Mouse (Mus musculus) lung, embryonic 15.5 days (tissue): ENCODE results near the gene Akirin1. TPM values are rescaled to one million over a fixed set of nuclear protein-coding genes. Genes with fewer than 3 reads are reported as not detected.

Experiments
- ATAC-seq: fragments of 200-750 bp; cut with Nextera tagmentation; 2 replicates; pipeline ENCODE4 v1.8.0; 2017; ENCODE audit warnings: moderate number of reproducible peaks, borderline replicate concordance; ENCODE audit not compliant: low FRiP score, low TSS enrichment; ENCODE audit errors: extremely low read depth
- H3K27ac ChIP-seq: fragments of 300-500 bp; sonication (generic); 2 replicates; pipeline ENCODE4 v1.5.1; 2015; ENCODE audit warnings: moderate library complexity, mild to moderate bottlenecking, inconsistent platforms
- H3K27me3 ChIP-seq: fragments of 300-500 bp; sonication (generic); 2 replicates; pipeline ENCODE4 v1.6.1; 2015; ENCODE audit warnings: inconsistent platforms
- H3K36me3 ChIP-seq: fragments of 300-500 bp; sonication (generic); 2 replicates; pipeline ENCODE4 v1.6.1; 2015; ENCODE audit warnings: inconsistent platforms
- H3K4me1 ChIP-seq: fragments of 300-500 bp; sonication (generic); 2 replicates; pipeline ENCODE4 v1.6.1; 2015; ENCODE audit warnings: inconsistent platforms
- H3K4me2 ChIP-seq: fragments of 300-500 bp; sonication (generic); 2 replicates; pipeline ENCODE4 v1.6.1; 2015; ENCODE audit warnings: inconsistent platforms, mild to moderate bottlenecking, moderate library complexity
- H3K4me3 ChIP-seq: fragments of 300-500 bp; sonication (generic); 2 replicates; pipeline ENCODE4 v1.5.1; 2015; ENCODE audit warnings: mild to moderate bottlenecking, inconsistent platforms
- H3K9ac ChIP-seq: fragments of 300-500 bp; sonication (generic); 2 replicates; pipeline ENCODE4 v1.6.1; 2015; ENCODE audit warnings: inconsistent platforms
- H3K9me3 ChIP-seq: fragments of 300-500 bp; sonication (generic); 2 replicates; pipeline ENCODE4 v1.6.1; 2016; ENCODE audit warnings: inconsistent platforms
- WGBS: fragments of 180-500 bp; shearing (Covaris S2); methylation state at CpG from one replicate; pipeline ENCODE4 v1.1.7; 2015; 5-methylcytosine and 5-hydroxymethylcytosine counted together
- polyA plus RNA-seq: library from polyadenylated mRNA; unstranded; fragments of >200 nt; fragmentation: Nextera tagmentation; extraction: Ambion mirVana; gene quantifications from 2 replicates; pipeline ENCODE4 v1.2.1, GENCODE M21; 2015

The Akirin1 gene
- 43.7 and 44.5 TPM in 2 replicates for polyA plus RNA-seq

DNA sequence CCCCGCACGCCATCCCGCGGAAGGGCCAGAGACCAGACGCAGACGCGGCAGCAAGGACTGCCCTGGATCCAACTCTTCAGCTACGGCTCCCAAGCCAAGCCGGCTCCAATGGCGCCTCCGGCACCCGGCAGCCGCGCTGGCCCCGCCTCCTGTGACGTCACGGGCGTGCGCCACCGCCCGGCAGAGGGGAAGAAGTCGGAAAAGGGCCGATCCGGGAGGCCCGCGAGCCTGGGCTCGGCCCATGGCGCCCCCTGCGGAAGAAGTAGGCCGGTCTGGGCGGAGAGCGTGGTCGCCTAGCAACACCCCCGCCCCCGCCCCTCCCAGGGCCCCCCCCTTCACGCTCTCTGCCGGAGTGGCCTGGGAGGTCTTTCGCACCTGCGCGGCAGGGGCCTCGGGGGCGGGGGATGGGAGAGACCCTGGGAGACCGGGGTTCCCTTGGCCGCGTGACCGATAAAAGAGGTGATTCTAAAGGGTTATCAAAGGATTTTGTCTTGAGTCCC, at the start of gene Akirin1:
Gene Akirin1, minus strand, starts transcription at position 194 of the 500 bp plus-strand sequence.
- H3K27ac ChIP-seq: peak within 1 kb of the TSS; percentile 89
- H3K4me2 ChIP-seq: peak within 1 kb of the TSS; percentile 90
- peaks cover 15% of the 10 kb centered on the region for H3K4me1 ChIP-seq
- ATAC-seq: peak; percentile 98
- WGBS: 0% methylated on average over 40 of the region's 46 CpGs
- H3K9ac ChIP-seq: peak within 1 kb of the TSS; percentile 78
- H3K9me3 ChIP-seq: no peaks in the 10 kb centered on the region
- H3K36me3 ChIP-seq: no peaks in the 10 kb centered on the region
- no peaks in the 10 kb centered on the region for H3K27me3 ChIP-seq
- H3K4me3 ChIP-seq: peak within 1 kb of the TSS; percentile 89

DNA sequence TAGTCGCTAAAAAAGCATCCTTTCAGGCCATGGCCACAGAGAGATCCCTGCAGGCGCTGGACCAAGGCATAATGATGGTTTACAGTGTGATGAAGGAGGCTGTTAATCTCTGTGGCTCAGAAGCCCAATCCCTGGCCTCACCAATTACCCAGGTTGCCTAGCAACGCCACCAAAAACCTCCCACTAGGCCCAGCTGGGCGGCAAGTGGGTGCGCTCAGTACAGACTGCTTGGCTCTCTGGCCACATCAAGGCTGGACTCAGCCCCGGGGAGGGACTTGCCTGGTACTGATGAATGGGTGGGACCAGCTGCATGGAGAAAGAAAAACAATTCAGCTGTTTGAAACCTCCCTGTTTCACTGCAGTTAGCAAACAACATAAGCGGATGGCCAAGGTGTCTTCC, 47.7 kb upstream of the Akirin1 start:
- H3K27me3 ChIP-seq: no peaks in the 10 kb centered on the region
- no peak overlapping the region for H3K9ac ChIP-seq
- no peak for ATAC-seq
- 47% methylated on average over 7 of the region's 7 CpGs for WGBS
- no peak overlapping the region for H3K4me3 ChIP-seq
- H3K4me2 ChIP-seq: no peak overlapping the region
- H3K27ac ChIP-seq: no peak overlapping the region
- H3K36me3 ChIP-seq: no peaks in the 10 kb centered on the region
- H3K9me3 ChIP-seq: no peaks in the 10 kb centered on the region
- no peaks in the 10 kb centered on the region for H3K4me1 ChIP-seq

DNA sequence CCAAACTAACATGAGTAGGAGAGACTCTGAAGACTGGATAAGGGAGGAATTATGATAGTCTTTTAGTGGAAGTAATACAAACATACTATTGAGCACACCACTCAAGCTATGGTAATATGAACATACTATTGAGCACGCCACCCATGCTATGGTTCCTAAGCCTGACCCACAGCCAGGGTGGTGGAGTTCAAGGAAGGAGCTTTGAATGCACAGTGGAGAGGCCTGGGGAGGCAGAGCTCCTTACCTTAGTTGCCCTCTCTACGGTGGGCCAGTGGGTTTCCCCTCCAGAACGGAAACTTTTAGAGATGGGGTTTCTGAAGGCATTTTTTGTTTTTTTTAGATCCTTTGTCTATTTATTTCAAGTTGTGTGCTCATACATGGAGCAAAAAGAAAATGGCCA, 47.3 kb upstream of the Akirin1 start:
- H3K27ac ChIP-seq: no peak overlapping the region
- H3K36me3 ChIP-seq: no peaks in the 10 kb centered on the region
- H3K4me1 ChIP-seq: no peaks in the 10 kb centered on the region
- H3K9ac ChIP-seq: no peak overlapping the region
- no peak overlapping the region for H3K4me2 ChIP-seq
- no peak for ATAC-seq
- H3K9me3 ChIP-seq: no peaks in the 10 kb centered on the region
- 86% methylated on average over 3 of the region's 3 CpGs for WGBS
- H3K27me3 ChIP-seq: no peaks in the 10 kb centered on the region
- no peak overlapping the region for H3K4me3 ChIP-seq

DNA sequence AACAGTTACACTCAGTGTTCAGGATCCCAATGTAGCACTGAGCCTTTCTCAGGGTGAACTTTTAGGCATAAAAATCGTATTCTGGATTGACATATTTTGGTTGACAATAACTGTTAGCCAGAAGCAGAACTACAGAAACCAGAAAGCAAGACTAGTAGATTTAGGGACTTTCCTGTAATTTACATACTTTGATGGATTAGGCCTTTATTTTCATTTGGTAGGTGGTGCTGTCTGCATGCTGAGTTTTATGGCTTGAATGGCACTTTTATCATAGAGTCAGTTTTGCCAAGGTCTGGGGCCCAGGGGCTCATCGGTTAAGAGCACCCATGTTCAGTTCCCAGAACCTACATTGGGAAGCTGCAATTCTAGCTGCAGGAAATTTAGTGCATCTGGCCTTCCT, 44.9 kb upstream of the Akirin1 start:
- Histone ChIP-seq H3K4me2 (no peak overlapping the region), H3K4me3 (no peak overlapping the region), H3K9ac (no peak overlapping the region), H3K9me3 (no peaks in the 10 kb centered on the region), H3K27me3 (no peaks in the 10 kb centered on the region), H3K27ac (no peak overlapping the region), H3K36me3 (no peaks in the 10 kb centered on the region), H3K4me1 (no peaks in the 10 kb centered on the region)
- ATAC-seq: no peak
- 63% methylated on average over 2 of the region's 2 CpGs for WGBS

DNA sequence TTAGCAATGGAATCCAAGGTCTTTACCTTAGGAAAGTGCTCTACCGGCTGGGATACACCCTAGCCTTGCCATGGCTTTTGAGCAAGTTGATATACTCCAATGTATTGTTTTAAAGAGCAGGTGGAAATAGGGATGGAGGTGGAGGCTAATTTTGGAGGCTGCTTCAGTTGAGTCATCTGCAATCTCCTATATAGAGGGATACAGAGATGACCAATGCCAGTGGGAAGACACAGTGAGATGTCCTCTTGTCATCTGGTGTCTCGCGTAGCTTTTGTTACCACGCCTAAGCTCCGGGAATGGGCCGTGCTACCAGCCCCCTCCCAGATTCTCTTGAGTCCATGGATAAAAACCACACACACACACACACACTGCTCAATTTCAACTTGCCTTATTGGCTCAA, 43.0 kb upstream of the Akirin1 start:
- H3K27ac ChIP-seq: no peak overlapping the region
- H3K9me3 ChIP-seq: no peaks in the 10 kb centered on the region
- no peak overlapping the region for H3K4me3 ChIP-seq
- no peak overlapping the region for H3K9ac ChIP-seq
- H3K4me1 ChIP-seq: peaks cover 3% of the 10 kb centered on the region; the same call in 1 of the 2 replicates
- no peaks in the 10 kb centered on the region for H3K36me3 ChIP-seq
- 85% methylated on average over 6 of the region's 6 CpGs for WGBS
- H3K27me3 ChIP-seq: no peaks in the 10 kb centered on the region
- H3K4me2 ChIP-seq: no peak overlapping the region
- no peak for ATAC-seq

DNA sequence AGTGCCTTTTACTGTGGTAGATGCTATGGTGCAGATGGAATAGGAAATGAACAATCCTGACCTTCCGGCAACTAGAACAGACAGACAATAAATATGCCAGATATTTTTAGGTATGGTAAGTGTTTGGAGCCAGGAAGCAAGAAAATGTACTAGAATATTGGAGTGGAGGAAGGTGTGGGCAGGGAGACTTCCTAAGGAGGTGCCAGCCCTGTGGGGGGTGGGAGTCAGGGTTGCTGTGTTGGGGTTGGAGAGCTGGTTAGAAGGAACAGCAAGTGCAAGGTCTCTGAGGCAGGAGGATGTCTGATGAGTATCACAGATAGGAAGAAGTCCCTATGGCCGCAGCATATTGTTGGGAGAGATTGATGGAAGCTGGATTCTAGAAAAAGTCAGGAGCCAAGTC, 42.5 kb upstream of the Akirin1 start:
- Histone ChIP-seq H3K4me3 (no peak overlapping the region), H3K9me3 (no peaks in the 10 kb centered on the region), H3K27ac (no peak overlapping the region), H3K9ac (no peak overlapping the region), H3K36me3 (no peaks in the 10 kb centered on the region), H3K4me1 (peaks cover 8% of the 10 kb centered on the region), H3K27me3 (no peaks in the 10 kb centered on the region), H3K4me2 (no peak overlapping the region)
- no peak for ATAC-seq
- 64% methylated on average over 2 of the region's 2 CpGs for WGBS

DNA sequence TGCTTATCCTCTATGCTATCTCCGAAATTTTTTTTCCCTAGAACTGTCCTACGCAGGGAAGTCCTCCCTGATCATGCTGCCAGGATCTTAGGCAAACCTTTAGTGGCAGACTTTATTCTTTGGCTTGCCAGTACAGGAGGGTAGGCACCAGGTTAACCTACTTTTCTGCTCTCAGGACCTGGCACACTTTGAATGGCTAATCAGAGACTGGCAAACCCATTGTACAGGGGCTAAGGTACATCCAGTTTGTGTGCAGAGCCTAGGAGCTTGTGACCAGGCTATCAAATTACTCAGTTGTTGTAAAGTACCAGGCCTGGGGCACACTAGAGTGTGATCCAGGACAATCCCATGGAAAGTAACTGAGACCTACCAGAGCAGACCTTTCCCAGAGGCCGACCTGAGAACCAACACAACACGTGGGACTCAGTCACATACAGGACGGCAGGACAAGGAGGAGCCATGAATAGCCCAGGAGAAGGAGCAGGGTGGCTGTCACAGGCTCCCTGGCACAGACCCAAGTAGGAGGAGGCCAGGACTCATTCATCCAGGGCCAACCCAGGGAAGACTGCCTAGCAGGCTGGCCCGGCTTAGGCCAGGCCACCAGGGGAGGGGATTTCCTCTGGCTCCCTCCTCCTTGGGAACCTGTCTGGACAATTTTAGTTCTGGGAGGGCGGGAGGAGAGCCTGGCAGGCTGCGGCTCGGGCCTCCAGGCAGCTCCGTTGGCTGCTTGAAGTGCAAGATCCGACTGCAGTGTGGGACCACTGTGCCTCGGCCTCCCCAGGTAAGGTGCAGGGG, 37.2 kb upstream of the Akirin1 start, which contains the start of gene Rhbdl2:
Gene Rhbdl2, plus strand, starts transcription at position 684 of the 795 bp plus-strand sequence.
- Histone ChIP-seq H3K9ac (no peak within 1 kb of the TSS; the same call in 1 of the 2 replicates), H3K9me3 (no peaks in the 10 kb centered on the region), H3K27me3 (no peaks in the 10 kb centered on the region), H3K4me3 (peak within 1 kb of the TSS; percentile 9; the same call in 1 of the 2 replicates), H3K4me2 (peak within 1 kb of the TSS; percentile 44), H3K27ac (peak within 1 kb of the TSS; percentile 20; the same call in 1 of the 2 replicates), H3K36me3 (no peaks in the 10 kb centered on the region), H3K4me1 (peaks cover 11% of the 10 kb centered on the region)
- 24% methylated on average over 12 of the region's 12 CpGs for WGBS
- peak; percentile 75 for ATAC-seq

DNA sequence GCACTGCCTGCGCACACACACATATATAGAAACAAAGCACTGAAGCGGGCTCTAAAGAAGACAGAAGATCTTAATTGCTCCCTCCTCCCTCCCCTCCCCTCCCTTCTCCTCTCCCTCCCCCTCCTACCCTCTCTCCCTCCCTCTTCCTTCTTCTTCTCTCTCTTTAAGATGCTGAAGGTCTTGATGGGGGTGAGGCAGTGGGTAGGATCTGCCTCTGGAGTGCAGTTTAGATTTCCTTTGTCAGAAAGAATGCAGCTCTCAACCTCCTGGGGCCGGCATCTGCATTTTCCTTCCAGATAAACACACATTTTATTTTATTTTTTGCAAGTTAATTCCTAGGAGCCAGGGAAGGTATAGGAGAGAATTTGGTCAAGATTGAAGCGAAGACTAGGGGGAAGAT, 18.1 kb upstream of the Akirin1 start:
- WGBS: 77% methylated on average over 4 of the region's 4 CpGs
- H3K4me1 ChIP-seq: no peaks in the 10 kb centered on the region
- no peak overlapping the region for H3K9ac ChIP-seq
- H3K9me3 ChIP-seq: no peaks in the 10 kb centered on the region
- H3K27ac ChIP-seq: no peak overlapping the region
- H3K4me2 ChIP-seq: no peak overlapping the region
- no peak for ATAC-seq
- no peak overlapping the region for H3K4me3 ChIP-seq
- H3K27me3 ChIP-seq: no peaks in the 10 kb centered on the region
- H3K36me3 ChIP-seq: no peaks in the 10 kb centered on the region

DNA sequence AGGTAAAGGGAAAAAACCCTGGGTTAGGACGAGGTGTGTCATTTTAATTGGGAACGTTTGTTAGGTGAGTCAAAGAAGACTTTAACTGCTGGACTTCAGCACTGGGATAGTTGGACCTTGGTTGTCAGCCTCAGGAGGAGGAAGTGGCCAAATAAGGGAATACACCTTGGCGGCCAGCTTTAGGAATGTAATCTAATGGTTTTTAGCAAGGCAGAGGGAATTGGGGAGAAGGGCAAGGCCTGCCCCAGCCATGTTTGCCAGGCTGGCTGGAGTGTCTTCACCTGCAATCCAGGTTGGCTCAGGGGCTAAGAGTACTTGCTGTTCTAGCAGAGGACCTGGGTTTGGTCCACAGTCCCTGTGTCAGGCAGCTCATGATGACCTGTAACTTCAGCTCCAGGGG, 17.7 kb upstream of the Akirin1 start:
- H3K4me2 ChIP-seq: no peak overlapping the region
- 61% methylated on average over 3 of the region's 3 CpGs for WGBS
- no peaks in the 10 kb centered on the region for H3K27me3 ChIP-seq
- H3K4me3 ChIP-seq: no peak overlapping the region
- H3K36me3 ChIP-seq: no peaks in the 10 kb centered on the region
- no peaks in the 10 kb centered on the region for H3K9me3 ChIP-seq
- H3K9ac ChIP-seq: no peak overlapping the region
- ATAC-seq: no peak
- H3K4me1 ChIP-seq: no peaks in the 10 kb centered on the region
- H3K27ac ChIP-seq: no peak overlapping the region

DNA sequence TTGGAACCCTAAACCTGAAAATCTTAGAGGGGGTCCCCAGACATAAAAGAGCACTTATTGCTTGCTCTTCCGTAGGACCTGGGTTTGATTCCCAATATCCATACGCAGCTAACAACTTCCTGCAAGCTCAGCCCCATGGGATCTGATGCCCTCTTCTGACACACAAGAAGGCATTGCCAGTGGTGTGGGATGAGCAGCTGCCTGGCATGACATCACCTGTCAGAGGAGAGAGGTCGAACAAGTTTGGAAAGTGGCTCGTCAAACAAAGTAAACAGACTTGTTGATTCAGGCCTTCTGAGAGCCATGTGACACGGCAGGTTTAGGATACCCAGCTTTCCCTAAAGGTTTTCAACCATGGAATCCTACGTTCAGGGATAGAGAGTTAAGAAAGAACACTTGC, 14.9 kb upstream of the Akirin1 start:
- H3K36me3 ChIP-seq: no peaks in the 10 kb centered on the region
- WGBS: 49% methylated on average over 6 of the region's 6 CpGs
- no peak overlapping the region for H3K4me2 ChIP-seq
- ATAC-seq: no peak
- no peak overlapping the region for H3K9ac ChIP-seq
- no peak overlapping the region for H3K4me3 ChIP-seq
- no peaks in the 10 kb centered on the region for H3K9me3 ChIP-seq
- H3K4me1 ChIP-seq: no peaks in the 10 kb centered on the region
- no peak overlapping the region for H3K27ac ChIP-seq
- no peaks in the 10 kb centered on the region for H3K27me3 ChIP-seq

DNA sequence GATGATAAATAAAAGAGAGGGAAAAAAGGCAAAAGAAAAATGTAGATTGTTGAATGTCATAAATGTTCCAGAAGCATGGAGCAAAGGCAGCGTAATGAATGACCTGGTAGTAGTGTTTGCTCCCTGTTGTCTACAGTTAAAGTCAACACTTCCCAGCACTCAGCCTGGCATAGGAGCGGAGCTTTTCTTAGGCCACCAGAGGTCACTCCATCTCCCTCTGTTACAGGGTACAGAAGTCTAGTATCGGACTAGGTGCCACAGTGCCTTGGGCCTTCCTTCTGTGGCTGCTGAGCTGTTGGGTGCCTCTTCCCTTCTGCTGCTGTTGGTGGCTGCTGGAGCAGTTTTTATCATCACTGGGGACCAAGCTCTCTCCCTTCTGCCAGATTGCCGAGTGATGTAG, 8.2 kb upstream of the Akirin1 start:
- WGBS: 41% methylated on average over 4 of the region's 4 CpGs
- no peaks in the 10 kb centered on the region for H3K4me1 ChIP-seq
- no peaks in the 10 kb centered on the region for H3K36me3 ChIP-seq
- no peak overlapping the region for H3K27ac ChIP-seq
- 0 out of 2 replicates have a peak, but pooled peaks have one; percentile 46 for ATAC-seq
- no peak overlapping the region for H3K4me2 ChIP-seq
- H3K9ac ChIP-seq: no peak overlapping the region
- no peaks in the 10 kb centered on the region for H3K27me3 ChIP-seq
- no peaks in the 10 kb centered on the region for H3K9me3 ChIP-seq
- no peak overlapping the region for H3K4me3 ChIP-seq

DNA sequence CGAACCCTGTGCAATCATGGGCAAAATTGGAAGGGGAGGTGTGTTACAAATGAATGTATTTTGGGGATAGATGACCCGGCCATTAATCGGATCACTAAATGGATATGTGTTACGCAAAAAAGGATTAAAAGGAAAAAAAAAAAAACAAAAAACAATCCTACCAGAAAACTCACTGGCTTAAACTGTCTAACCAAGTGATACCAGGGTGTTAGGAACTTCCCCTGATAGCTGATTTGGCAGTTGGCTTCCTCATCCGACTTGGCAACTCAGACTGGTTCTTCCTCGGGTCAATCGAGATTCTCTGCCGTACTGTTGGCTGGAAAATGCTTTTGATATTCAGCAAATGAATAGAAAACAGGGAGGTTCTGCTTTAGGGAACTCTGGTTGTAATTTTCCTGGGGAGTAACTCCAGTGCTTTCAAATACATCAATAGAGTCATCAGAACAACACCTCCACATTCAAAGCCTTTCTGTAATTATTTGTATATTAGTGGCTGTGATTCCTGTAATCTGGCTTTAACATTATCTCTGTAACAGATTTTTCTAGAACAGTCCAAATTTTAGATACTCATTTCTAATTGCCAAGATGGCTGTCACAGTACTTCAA, 665 bp upstream of the Akirin1 start:
- Histone ChIP-seq H3K27ac (no peak overlapping the region), H3K4me2 (peak overlapping the region; percentile 90), H3K27me3 (no peaks in the 10 kb centered on the region), H3K4me1 (peaks cover 15% of the 10 kb centered on the region), H3K4me3 (peak overlapping the region; percentile 89), H3K9ac (0 out of 2 replicates have a peak overlapping the region, but pooled peaks have one; percentile 21), H3K36me3 (no peaks in the 10 kb centered on the region), H3K9me3 (no peaks in the 10 kb centered on the region)
- ATAC-seq: no peak; the same call in 1 of the 2 replicates
- WGBS: under 1% methylated on average over 8 of the region's 8 CpGs
